13 mouse cellular contexts compared by ENCODE assay signal in the genomic region with DNA sequence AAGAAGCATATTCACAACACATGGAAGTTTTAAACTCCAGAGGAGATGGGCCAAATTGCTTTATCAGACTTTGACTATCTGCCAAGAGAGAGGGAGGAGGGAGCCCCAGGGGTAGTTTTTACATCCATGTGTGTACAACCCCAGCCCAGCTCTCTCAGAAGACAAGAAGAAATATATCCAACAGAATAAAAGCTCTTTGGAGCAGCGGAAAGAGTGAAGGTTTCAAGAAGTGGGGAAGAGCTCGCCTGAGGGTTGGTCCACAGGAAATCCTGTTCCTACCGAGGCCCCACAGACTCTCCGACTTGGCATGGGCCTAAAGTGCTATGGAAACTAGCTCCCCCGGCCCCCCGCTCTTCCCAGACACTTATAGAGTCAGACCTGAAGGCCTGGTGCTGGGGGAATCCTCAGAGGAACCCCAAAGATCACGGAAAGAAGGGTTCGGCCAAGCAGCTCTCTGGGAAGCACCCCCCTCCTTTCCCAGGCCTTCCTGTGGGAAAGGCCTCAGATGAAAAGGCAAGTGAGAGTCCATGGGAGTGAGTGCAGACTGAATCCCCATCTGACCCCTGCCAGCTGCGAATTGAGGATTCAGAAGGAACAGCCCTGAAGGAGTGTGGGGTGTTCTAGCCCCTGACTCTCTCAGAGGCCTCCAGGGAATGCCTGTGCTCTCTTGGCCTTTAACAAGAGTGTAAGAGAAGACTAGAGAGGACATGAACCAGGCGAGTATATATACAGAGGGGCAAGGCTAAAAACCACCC.
DNase-seq lines count a peak whose midpoint lies in the region; ATAC-seq lines count a peak whose summit lies in the region.
"Had no signal": no experiment of that assay in that cellular context is flagged by ENCODE, and none has a peak within 500 bp of the region (broad histone marks: within the 10 kb centered on the region; RNA-seq: fewer than 3 reads in every experiment).

No protein-coding gene starts in this region.

- no peaks in the 10 kb centered on the region; the same call in 1 of the 2 replicates for H3K9me3 ChIP-seq in midbrain, embryonic 10.5 days (replicated peaks)
- H3K9me3 ChIP-seq in midbrain, embryonic 11.5 days (ENCODE audit: control insufficient read depth, low read length): no peaks in the 10 kb centered on the region
- peaks cover 7% of the 10 kb centered on the region; the same call in 1 of the 2 replicates for H3K9me3 ChIP-seq in kidney, embryonic 16.5 days (ENCODE audit: low read length)

- DNase-seq in gastrocnemius, postnatal 25 days: peak; percentile 39
- no peak for DNase-seq in gastrocnemius, postnatal 14 days
- DNase-seq in midbrain, embryonic 10.5 days (ENCODE audit: low spot score): no peak
- no peak for DNase-seq in midbrain, embryonic 11.5 days (ENCODE audit: low spot score, missing footprints)
- DNase-seq in adrenal gland, postnatal 36 days: no peak
- no peak for DNase-seq in testis, postnatal 14 days (ENCODE audit: low spot score)
- no peak for DNase-seq in retina, postnatal 1 day
- DNase-seq: B cell, adult 2 months; cerebellum, postnatal 14 days; spleen, adult 18-20 months had no signal

- no peak overlapping the region for H3K4me2 ChIP-seq in midbrain, embryonic 11.5 days
- H3K4me2 ChIP-seq in kidney, embryonic 16.5 days (replicated peaks; ENCODE audit: low read depth, low read length): no peak overlapping the region

- H3K27ac ChIP-seq in midbrain, embryonic 10.5 days (replicated peaks): 0 out of 2 replicates have a peak overlapping the region, but pooled peaks have one; percentile 17
- H3K27ac ChIP-seq in midbrain, embryonic 11.5 days (ENCODE audit: low read depth, low read length): no peak overlapping the region
- peak overlapping the region; percentile 82 for H3K27ac ChIP-seq in kidney, embryonic 16.5 days (ENCODE audit: low read length)
- H3K27ac ChIP-seq: layer of hippocampus, adult 2 months had no signal

- H3K27me3 ChIP-seq in midbrain, embryonic 10.5 days (ENCODE audit: low read depth, poor library complexity, severe bottlenecking): no peaks in the 10 kb centered on the region
- H3K27me3 ChIP-seq in midbrain, embryonic 11.5 days (ENCODE audit: control insufficient read depth, insufficient read depth, low read length): no peaks in the 10 kb centered on the region
- no peaks in the 10 kb centered on the region for H3K27me3 ChIP-seq in kidney, embryonic 16.5 days (ENCODE audit: insufficient read depth, low read length)
- H3K27me3 ChIP-seq: Patski had no signal

- no peak for ATAC-seq in midbrain, embryonic 11.5 days (ENCODE audit: low FRiP score)
- peak; percentile 82 for ATAC-seq in kidney, embryonic 16.5 days (ENCODE audit: low FRiP score, low TSS enrichment)
- ATAC-seq: Patski had no signal

- intact Hi-C loops in gastrocnemius, postnatal 14 days (cut with DNase I; ENCODE audit: low total_unique reads): no loop called here

- no peak overlapping the region for H3K9ac ChIP-seq in midbrain, embryonic 11.5 days (ENCODE audit: low read length)
- no peak overlapping the region for H3K9ac ChIP-seq in kidney, embryonic 16.5 days (replicated peaks; ENCODE audit: low read length)

- WGBS in midbrain, embryonic 10.5 days: 86% methylated on average over 10 of the region's 10 CpGs
- WGBS in midbrain, embryonic 11.5 days: 88% methylated on average over 10 of the region's 10 CpGs
- 53% methylated on average over 10 of the region's 10 CpGs for whole genome bisulfite sequencing in kidney, embryonic 16.5 days

- no peak overlapping the region for H3K4me3 ChIP-seq in midbrain, embryonic 10.5 days
- no peak overlapping the region for H3K4me3 ChIP-seq in midbrain, embryonic 11.5 days (ENCODE audit: low read depth, low read length)
- no peak overlapping the region for H3K4me3 ChIP-seq in kidney, embryonic 16.5 days (ENCODE audit: low read length)
- H3K4me3 ChIP-seq: layer of hippocampus, adult 2 months had no signal

- H3K36me3 ChIP-seq in midbrain, embryonic 10.5 days: no peaks in the 10 kb centered on the region
- H3K36me3 ChIP-seq in midbrain, embryonic 11.5 days (ENCODE audit: control insufficient read depth, insufficient read depth, low read length): no peaks in the 10 kb centered on the region
- H3K36me3 ChIP-seq in kidney, embryonic 16.5 days (ENCODE audit: insufficient read depth, low read length): no peaks in the 10 kb centered on the region

- peaks cover 7% of the 10 kb centered on the region; the same call in 1 of the 2 replicates for H3K4me1 ChIP-seq in midbrain, embryonic 10.5 days
- H3K4me1 ChIP-seq in midbrain, embryonic 11.5 days (ENCODE audit: control insufficient read depth, insufficient read depth, low read length): no peaks in the 10 kb centered on the region
- H3K4me1 ChIP-seq in kidney, embryonic 16.5 days (ENCODE audit: insufficient read depth, low read length): peaks cover 5% of the 10 kb centered on the region; the same call in 1 of the 2 replicates
